Mouse (Mus musculus): ENCODE measurements around the gene Parp16. TPM values are rescaled to one million over a fixed set of nuclear protein-coding genes. Genes with fewer than 3 reads are reported as not detected.
"Not testable (repeated sequence)": the region's sequence is repeated elsewhere in the genome, so short reads cannot be mapped to it uniquely, and the experiment has no call there.

Parp16 gene
- polyA plus RNA-seq, 1 experiment from 2014 or later, result 11.2 TPM

DNA sequence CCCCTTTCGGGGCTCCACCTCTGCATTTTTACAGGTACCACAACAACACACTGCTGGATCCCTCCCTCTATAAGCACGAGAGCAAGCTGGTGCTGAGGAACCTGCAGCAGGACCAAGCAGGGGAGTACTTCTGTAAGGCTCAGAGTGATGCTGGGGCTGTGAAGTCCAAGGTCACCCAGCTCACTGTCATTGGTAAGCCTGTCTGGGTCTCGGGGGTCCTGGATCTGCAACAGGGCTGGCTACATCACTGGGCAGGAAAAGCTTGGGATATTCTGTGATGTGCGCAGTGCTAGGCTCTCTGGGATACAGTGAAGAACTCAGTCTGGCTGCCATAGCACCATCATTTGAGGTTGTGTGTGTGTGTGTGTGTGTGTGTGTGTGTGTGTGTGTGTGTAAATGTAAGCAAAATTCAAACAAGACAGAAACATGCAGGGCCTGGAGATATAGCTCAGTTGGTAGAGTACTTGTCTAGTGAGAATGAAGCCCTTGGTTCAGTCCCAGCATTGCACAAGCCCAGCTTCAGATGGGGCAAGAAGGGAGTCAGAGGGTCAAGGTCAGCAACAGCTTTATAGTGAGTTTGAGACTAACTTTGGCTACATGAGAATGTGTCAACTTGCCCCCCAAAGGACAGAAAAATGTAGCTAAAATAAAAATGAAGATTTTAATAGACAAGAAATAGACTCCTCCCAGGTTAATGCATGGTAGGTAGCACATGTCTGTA lies 80.8 kb downstream of the Parp16 start:
- no peaks in the 10 kb centered on the region for H3K4me1 ChIP-seq (ENCODE audit: control insufficient read depth, low read depth, low read length)
- H3K27ac ChIP-seq (ENCODE audit: low read length), result no peak overlapping the region
- H3K36me3 ChIP-seq (ENCODE audit: control insufficient read depth, insufficient read depth), result no peaks in the 10 kb centered on the region
- no peaks in the 10 kb centered on the region for H3K27me3 ChIP-seq (ENCODE audit: control insufficient read depth, insufficient read depth, low read depth, low read length)
- WGBS (ENCODE audit: insufficient replicate concordance), result 52% methylated on average over 4 of the region's 4 CpGs
- no peaks in the 10 kb centered on the region for H3K9me3 ChIP-seq (replicated peaks; ENCODE audit: control insufficient read depth, low read length)
- ATAC-seq (ENCODE audit: low read depth), result no peak
- no peak overlapping the region for H3K4me3 ChIP-seq (ENCODE audit: low read depth, low read length)
- H3K9ac ChIP-seq (ENCODE audit: low read depth, low read length), result no peak overlapping the region
- no peak overlapping the region for H3K4me2 ChIP-seq (ENCODE audit: low read depth, low read length)

DNA sequence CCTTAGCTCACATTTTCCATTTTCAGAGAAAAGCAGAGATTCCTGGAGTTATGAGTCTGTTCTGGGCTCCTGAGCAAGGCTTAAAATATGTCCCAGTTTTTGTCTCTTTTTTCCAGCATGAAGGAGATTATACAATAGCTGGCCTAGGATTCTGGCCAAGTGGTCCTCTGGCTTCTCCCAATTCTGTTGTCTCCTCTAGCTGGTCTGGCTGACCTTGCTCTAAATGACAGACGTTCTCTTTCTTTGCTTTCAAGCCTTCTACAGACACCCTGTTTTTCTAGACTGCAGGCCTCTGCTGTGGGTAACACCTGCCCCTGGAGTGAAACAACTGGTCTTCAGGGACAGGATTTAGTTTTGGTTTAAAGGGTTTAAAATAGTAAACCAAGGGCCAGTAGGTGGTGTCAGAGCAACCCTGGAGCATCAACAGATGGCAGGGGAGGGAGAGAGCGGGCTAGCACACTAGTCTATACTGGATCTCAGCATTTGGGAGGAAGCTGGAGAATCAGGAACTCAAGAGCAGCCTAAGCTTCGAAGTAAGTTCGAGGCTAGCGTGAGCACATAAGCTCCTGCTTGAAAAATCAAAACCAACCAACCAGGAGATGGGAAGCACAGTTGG lies 86.5 kb downstream of the Parp16 start:
- Histone ChIP-seq H3K9ac (ENCODE audit: low read depth, low read length) (no peak overlapping the region), H3K4me1 (ENCODE audit: control insufficient read depth, low read depth, low read length) (no peaks in the 10 kb centered on the region), H3K4me2 (ENCODE audit: low read depth, low read length) (no peak overlapping the region), H3K4me3 (ENCODE audit: low read depth, low read length) (no peak overlapping the region), H3K36me3 (ENCODE audit: control insufficient read depth, insufficient read depth) (no peaks in the 10 kb centered on the region), H3K27ac (ENCODE audit: low read length) (no peak overlapping the region), H3K9me3 (replicated peaks; ENCODE audit: control insufficient read depth, low read length) (no peaks in the 10 kb centered on the region), H3K27me3 (ENCODE audit: control insufficient read depth, insufficient read depth, low read depth, low read length) (no peaks in the 10 kb centered on the region)
- no peak for ATAC-seq (ENCODE audit: low read depth)
- 59% methylated on average over 5 of the region's 5 CpGs for WGBS (ENCODE audit: insufficient replicate concordance)

DNA sequence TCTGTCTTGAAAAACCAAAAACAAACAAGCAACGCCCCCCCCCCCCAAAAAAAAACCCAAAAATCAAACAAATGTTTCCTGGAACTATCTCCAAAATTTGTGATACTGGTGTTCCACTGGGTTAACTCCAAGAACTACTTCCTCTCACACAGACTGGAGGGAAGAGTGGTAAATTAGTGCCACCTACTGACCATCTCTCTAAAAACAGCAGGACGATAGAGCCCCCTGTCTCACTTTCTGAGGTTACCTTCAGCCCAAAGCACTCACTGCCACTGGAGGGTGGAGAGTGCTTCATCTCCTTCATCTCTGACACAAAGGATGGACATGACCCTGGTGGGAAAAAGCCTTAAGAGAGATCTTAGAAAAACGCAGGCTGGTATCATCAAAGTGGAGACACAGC lies 88.1 kb downstream of the Parp16 start:
- H3K4me1 ChIP-seq (ENCODE audit: control insufficient read depth, low read depth, low read length), result no peaks in the 10 kb centered on the region
- WGBS (ENCODE audit: insufficient replicate concordance), result 5% methylated on average over 3 of the region's 3 CpGs
- no peak overlapping the region for H3K4me3 ChIP-seq (ENCODE audit: low read depth, low read length)
- no peak overlapping the region for H3K4me2 ChIP-seq (ENCODE audit: low read depth, low read length)
- no peak for ATAC-seq (ENCODE audit: low read depth)
- no peak overlapping the region for H3K27ac ChIP-seq (ENCODE audit: low read length)
- H3K9me3 ChIP-seq (replicated peaks; ENCODE audit: control insufficient read depth, low read length), result no peaks in the 10 kb centered on the region
- no peaks in the 10 kb centered on the region for H3K36me3 ChIP-seq (ENCODE audit: control insufficient read depth, insufficient read depth)
- H3K27me3 ChIP-seq (ENCODE audit: control insufficient read depth, insufficient read depth, low read depth, low read length), result no peaks in the 10 kb centered on the region
- no peak overlapping the region for H3K9ac ChIP-seq (ENCODE audit: low read depth, low read length)

DNA sequence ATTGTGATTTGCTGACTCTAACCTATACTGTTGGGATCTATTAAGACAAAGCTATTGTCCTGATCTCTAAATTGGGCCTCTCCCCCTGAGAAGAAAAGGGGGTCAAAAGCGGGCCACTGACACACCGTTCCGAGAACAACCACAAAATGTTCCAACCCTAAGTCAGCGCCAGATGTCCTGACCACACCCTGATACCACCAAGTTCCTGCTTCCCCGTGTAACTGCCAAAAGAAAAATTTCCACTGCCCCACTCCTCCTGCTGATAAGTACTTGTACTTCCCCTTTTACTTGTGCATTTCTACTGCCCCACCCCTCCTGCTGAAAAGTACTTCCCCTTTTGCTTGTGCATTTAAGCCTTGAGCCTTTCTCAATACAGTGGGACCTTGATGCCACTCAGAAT lies 93.1 kb downstream of the Parp16 start:
- not testable (repeated sequence) for H3K4me2 ChIP-seq (ENCODE audit: low read depth, low read length); H3K4me3 ChIP-seq (ENCODE audit: low read depth, low read length); H3K27me3 ChIP-seq (ENCODE audit: control insufficient read depth, insufficient read depth, low read depth, low read length); H3K9ac ChIP-seq (ENCODE audit: low read depth, low read length); H3K9me3 ChIP-seq (replicated peaks; ENCODE audit: control insufficient read depth, low read length); ATAC-seq (ENCODE audit: low read depth); H3K36me3 ChIP-seq (ENCODE audit: control insufficient read depth, insufficient read depth); H3K27ac ChIP-seq (ENCODE audit: low read length)
- peaks cover 12% of the 10 kb centered on the region for H3K4me1 ChIP-seq (ENCODE audit: control insufficient read depth, low read depth, low read length)
- 35% methylated on average over 5 of the region's 5 CpGs for WGBS (ENCODE audit: insufficient replicate concordance)

Other genes starting within 250 kb of the Parp16 start
- gene Slc24a1, start 243.7 kb upstream of the Parp16 start, polyA plus RNA-seq (2015; fragmentation: Nextera tagmentation; extraction: Ambion mirVana), result 0.05 and 0.07 TPM in 2 replicates
- 19.1 and 20.9 TPM in 2 replicates for gene Ints14, start 234.4 kb upstream of the Parp16 start, polyA plus RNA-seq (2015; fragmentation: Nextera tagmentation; extraction: Ambion mirVana)
- gene Hacd3, start 173.7 kb upstream of the Parp16 start, polyA plus RNA-seq (2015; fragmentation: Nextera tagmentation; extraction: Ambion mirVana), result 63.3 and 68.4 TPM in 2 replicates
- gene Dpp8, start 162.9 kb upstream of the Parp16 start, polyA plus RNA-seq (2015; fragmentation: Nextera tagmentation; extraction: Ambion mirVana), result 18.8 and 20.1 TPM in 2 replicates
- 6.8 and 9.4 TPM in 2 replicates for gene Igdcc4, start 93.9 kb upstream of the Parp16 start, polyA plus RNA-seq (2015; fragmentation: Nextera tagmentation; extraction: Ambion mirVana)
- 0.04 TPM in 1 of 2 replicates, not detected in the other for gene Igdcc3, start 54.2 kb upstream of the Parp16 start, polyA plus RNA-seq (2015; fragmentation: Nextera tagmentation; extraction: Ambion mirVana)
- gene Cilp, start 69.8 kb downstream of the Parp16 start, polyA plus RNA-seq (2015; fragmentation: Nextera tagmentation; extraction: Ambion mirVana), result 0.06 and 0.12 TPM in 2 replicates
- 41.6 and 42.2 TPM in 2 replicates for gene Clpx, start 98.9 kb downstream of the Parp16 start, polyA plus RNA-seq (2015; fragmentation: Nextera tagmentation; extraction: Ambion mirVana)
- gene Pdcd7, start 150.8 kb downstream of the Parp16 start, polyA plus RNA-seq (2015; fragmentation: Nextera tagmentation; extraction: Ambion mirVana), result 1.6 and 1.8 TPM in 2 replicates
- not detected in 2 replicates for gene Ubap1l, start 165.7 kb downstream of the Parp16 start, polyA plus RNA-seq (2015; fragmentation: Nextera tagmentation; extraction: Ambion mirVana)
- 0.25 and 0.42 TPM in 2 replicates for gene Kbtbd13, start 196.3 kb downstream of the Parp16 start, polyA plus RNA-seq (2015; fragmentation: Nextera tagmentation; extraction: Ambion mirVana)
- 0.23 and 0.34 TPM in 2 replicates for gene Rasl12, start 203.2 kb downstream of the Parp16 start, polyA plus RNA-seq (2015; fragmentation: Nextera tagmentation; extraction: Ambion mirVana)
- gene Slc51b, start 227.6 kb downstream of the Parp16 start, polyA plus RNA-seq (2015; fragmentation: Nextera tagmentation; extraction: Ambion mirVana), result 0.17 TPM in 1 of 2 replicates, not detected in the other
- gene Mtfmt, start 240.4 kb downstream of the Parp16 start, polyA plus RNA-seq (2015; fragmentation: Nextera tagmentation; extraction: Ambion mirVana), result 5.1 and 6.3 TPM in 2 replicates

Data from liver, embryonic 16.5 days (tissue).